Mouse (Mus musculus): ENCODE measurements around the gene Tbc1d21. TPM values are rescaled to one million over a fixed set of nuclear protein-coding genes. Genes with fewer than 3 reads are reported as not detected.

Gene Tbc1d21
- polyA plus RNA-seq, 1 experiment = not detected

GRCm38 (mm10) chr9:58314682-58315360, 55.4 kb downstream of the Tbc1d21 start:
- Histone ChIP-seq H3K4me1 (ENCODE audit: control insufficient read depth, insufficient read depth, low read length) (no peaks in the 10 kb centered on the region), H3K4me3 (replicated peaks; ENCODE audit: control insufficient read depth, low read depth, low read length) (no peak overlapping the region), H3K27ac (ENCODE audit: control insufficient read depth, insufficient read depth, low read depth, low read length, poor library complexity) (no peak overlapping the region)
- TF ChIP-seq CTCF (IDR thresholded peaks at IDR 0.05; ENCODE audit: control insufficient read depth, insufficient read depth, low read length) (no peak), POLR2A (IDR thresholded peaks at IDR 0.05; ENCODE audit: borderline replicate concordance, control insufficient read depth, low read depth, low read length) (no peak)
- 59% methylated on average over 5 of the region's 5 CpGs for WGBS

DNA sequence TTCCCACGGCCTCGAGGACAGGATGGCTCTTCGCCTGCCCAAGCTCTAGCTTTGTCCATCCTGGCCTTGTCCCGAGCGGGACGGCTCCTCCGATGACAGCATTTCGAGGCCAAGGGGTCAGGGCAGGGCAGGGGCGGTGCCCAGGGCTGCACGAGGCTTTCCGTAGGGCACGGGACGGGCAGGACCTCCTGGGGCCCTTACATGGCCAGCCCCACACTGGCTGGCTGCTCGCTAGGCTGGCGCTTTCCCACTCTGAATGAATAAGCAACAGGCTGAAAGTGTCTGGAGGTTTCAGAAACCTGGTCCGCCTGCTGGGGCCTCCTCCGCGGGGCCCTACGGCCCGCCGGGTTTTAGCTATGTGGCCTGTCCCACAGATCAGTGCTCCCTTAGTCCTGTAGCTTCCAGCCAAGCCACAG, 57.3 kb downstream of the Tbc1d21 start, which contains the start of gene Loxl1:
Gene Loxl1, minus strand, starts transcription at position 243 of the 416 bp plus-strand sequence.
- no peak for TF ChIP-seq POLR2A (IDR thresholded peaks at IDR 0.05; ENCODE audit: borderline replicate concordance, control insufficient read depth, low read depth, low read length)
- TF ChIP-seq CTCF (IDR thresholded peaks at IDR 0.05; ENCODE audit: control insufficient read depth, insufficient read depth, low read length) = no peak
- H3K4me3 ChIP-seq (replicated peaks; ENCODE audit: control insufficient read depth, low read depth, low read length) = no peak within 1 kb of the TSS
- H3K27ac ChIP-seq (ENCODE audit: control insufficient read depth, insufficient read depth, low read depth, low read length, poor library complexity) = peak within 1 kb of the TSS; percentile 26; the same call in 1 of the 2 replicates
- no peaks in the 10 kb centered on the region for H3K4me1 ChIP-seq (ENCODE audit: control insufficient read depth, insufficient read depth, low read length)
- WGBS = 6% methylated on average over 21 of the region's 21 CpGs

DNA sequence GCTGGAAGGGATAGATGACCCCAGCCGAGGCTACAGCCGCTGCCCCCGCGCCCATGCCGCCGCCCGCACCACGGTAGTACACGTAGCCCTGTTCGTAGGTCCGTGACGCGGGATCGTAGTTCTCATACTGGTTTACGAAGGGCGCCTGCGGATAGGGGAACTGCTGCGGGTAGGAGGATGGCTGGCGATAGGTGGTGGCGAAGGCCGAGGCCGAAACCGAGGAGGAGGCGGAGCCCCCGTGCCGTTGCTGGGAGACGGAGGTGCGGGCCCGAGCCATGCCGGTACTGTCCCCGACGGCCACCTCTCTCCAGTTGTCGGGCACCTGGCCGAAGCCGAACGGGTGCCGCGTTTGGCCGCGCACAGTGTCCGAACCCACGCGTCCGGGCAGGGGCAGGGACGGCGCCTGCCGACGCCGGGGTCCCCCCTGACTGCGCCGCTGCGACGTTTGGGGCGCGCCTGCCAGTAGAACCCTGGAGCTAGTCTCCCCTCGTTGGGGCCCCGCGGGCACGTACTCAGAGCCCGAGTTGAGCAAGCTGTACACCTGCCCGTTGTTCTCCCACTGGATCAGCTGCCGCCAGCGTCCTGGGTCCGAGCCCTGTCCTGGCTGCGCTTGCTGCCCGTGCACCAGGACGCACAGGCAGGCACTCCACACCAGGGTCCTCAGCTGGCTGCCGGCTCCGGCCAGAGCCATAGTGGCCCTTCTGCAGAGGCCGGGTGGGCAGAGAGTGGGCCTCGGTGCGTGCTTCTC, 57.9 kb downstream of the Tbc1d21 start:
- Histone ChIP-seq H3K4me1 (ENCODE audit: control insufficient read depth, insufficient read depth, low read length) (no peaks in the 10 kb centered on the region), H3K27ac (ENCODE audit: control insufficient read depth, insufficient read depth, low read depth, low read length, poor library complexity) (peak overlapping the region; percentile 26; the same call in 1 of the 2 replicates), H3K4me3 (replicated peaks; ENCODE audit: control insufficient read depth, low read depth, low read length) (no peak overlapping the region)
- TF ChIP-seq CTCF (IDR thresholded peaks at IDR 0.05; ENCODE audit: control insufficient read depth, insufficient read depth, low read length) = no peak
- no peak for TF ChIP-seq POLR2A (IDR thresholded peaks at IDR 0.05; ENCODE audit: borderline replicate concordance, control insufficient read depth, low read depth, low read length)
- WGBS = 2% methylated on average over 72 of the region's 72 CpGs

GRCm38 (mm10) chr9:58311191-58311910, 58.9 kb downstream of the Tbc1d21 start:
- 85% methylated on average over 33 of the region's 33 CpGs for WGBS
- no peaks in the 10 kb centered on the region for H3K4me1 ChIP-seq (ENCODE audit: control insufficient read depth, insufficient read depth, low read length)
- TF ChIP-seq POLR2A (IDR thresholded peaks at IDR 0.05; ENCODE audit: borderline replicate concordance, control insufficient read depth, low read depth, low read length) = no peak
- TF ChIP-seq CTCF (IDR thresholded peaks at IDR 0.05; ENCODE audit: control insufficient read depth, insufficient read depth, low read length) = no peak
- no peak overlapping the region for H3K27ac ChIP-seq (ENCODE audit: control insufficient read depth, insufficient read depth, low read depth, low read length, poor library complexity)
- no peak overlapping the region for H3K4me3 ChIP-seq (replicated peaks; ENCODE audit: control insufficient read depth, low read depth, low read length)

- H3K4me3 ChIP-seq (replicated peaks; ENCODE audit: control insufficient read depth, low read depth, low read length) = no peak overlapping the region
- TF ChIP-seq POLR2A (IDR thresholded peaks at IDR 0.05; ENCODE audit: borderline replicate concordance, control insufficient read depth, low read depth, low read length) (no peak), CTCF (IDR thresholded peaks at IDR 0.05; ENCODE audit: control insufficient read depth, insufficient read depth, low read length) (no peak)
- no peaks in the 10 kb centered on the region for H3K4me1 ChIP-seq (ENCODE audit: control insufficient read depth, insufficient read depth, low read length)
- H3K27ac ChIP-seq (ENCODE audit: control insufficient read depth, insufficient read depth, low read depth, low read length, poor library complexity) = no peak overlapping the region
- WGBS = 81% methylated on average over 14 of the region's 14 CpGs
Measured at GRCm38 (mm10) chr9:58310043-58310660, 60.1 kb downstream of the Tbc1d21 start.

Other genes starting within 250 kb of the Tbc1d21 start
- 4.2 and 6.3 TPM in 2 replicates for gene Islr, start 166.1 kb downstream of the Tbc1d21 start, polyA plus RNA-seq (2011; ENCODE audit: insufficient read depth, insufficient read length, low replicate concordance, missing spikeins)
- 0.49 TPM in 1 of 2 replicates, not detected in the other for gene Islr2, start 166.1 kb downstream of the Tbc1d21 start, polyA plus RNA-seq (2011; ENCODE audit: insufficient read depth, insufficient read length, low replicate concordance, missing spikeins)
- 48.3 and 92.4 TPM in 2 replicates for gene Pml, start 120.7 kb downstream of the Tbc1d21 start, polyA plus RNA-seq (2011; ENCODE audit: insufficient read depth, insufficient read length, low replicate concordance, missing spikeins)
- gene Stoml1, start 117.3 kb downstream of the Tbc1d21 start, polyA plus RNA-seq (2011; ENCODE audit: insufficient read depth, insufficient read length, low replicate concordance, missing spikeins) = 14.4 and 24.5 TPM in 2 replicates
- 4.0 and 5.2 TPM in 2 replicates for gene Loxl1, start 57.3 kb downstream of the Tbc1d21 start, polyA plus RNA-seq (2011; ENCODE audit: insufficient read depth, insufficient read length, low replicate concordance, missing spikeins)
- not detected in 2 replicates for gene Insyn1, start 118.1 kb upstream of the Tbc1d21 start, polyA plus RNA-seq (2011; ENCODE audit: insufficient read depth, insufficient read length, low replicate concordance, missing spikeins)
- gene Cd276, start 185.0 kb upstream of the Tbc1d21 start, polyA plus RNA-seq (2011; ENCODE audit: insufficient read depth, insufficient read length, low replicate concordance, missing spikeins) = 0.88 and 5.0 TPM in 2 replicates
- 47.4 and 86.9 TPM in 2 replicates for gene Nptn, start 211.8 kb upstream of the Tbc1d21 start, polyA plus RNA-seq (2011; ENCODE audit: insufficient read depth, insufficient read length, low replicate concordance, missing spikeins)